Mouse (Mus musculus) bone marrow, adult 2 months (tissue): ENCODE measurements around the gene Nphs1.

Source experiments
- CTCF ChIP-seq: fragments of 200-500 bp; IDR thresholded peaks from 2 replicates; pipeline ENCODE4 v1.5.1; 2011; ENCODE audit warnings: low read length, control low read depth; ENCODE audit not compliant: control insufficient read depth, insufficient read depth
- POLR2A ChIP-seq: fragments of 200-500 bp; IDR thresholded peaks from 2 replicates; pipeline ENCODE4 v1.6.1; 2011; ENCODE audit warnings: low read depth, mild to moderate bottlenecking, control low read depth, low read length, borderline replicate concordance; ENCODE audit not compliant: control insufficient read depth

DNA sequence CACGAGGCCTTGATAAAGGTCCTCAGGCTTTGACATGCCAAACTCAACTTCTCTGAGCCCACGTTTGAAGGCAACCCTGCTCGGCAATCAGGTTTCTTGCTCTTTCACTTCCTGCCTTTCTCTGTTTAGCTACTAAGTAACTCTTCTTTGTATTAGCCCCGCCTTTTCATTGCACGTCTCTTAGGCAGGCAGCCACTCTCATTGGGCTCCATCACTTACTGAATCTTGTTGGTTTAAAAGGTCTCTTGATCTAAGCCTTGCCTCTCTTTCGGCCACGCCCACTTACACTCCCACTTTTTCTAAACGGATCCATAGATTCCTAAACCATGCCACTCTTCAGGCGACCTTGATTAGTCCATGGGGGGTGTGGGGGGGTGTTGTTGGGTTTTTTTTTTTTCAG, 14.4 kb upstream of the Nphs1 start:
- TF ChIP-seq CTCF (no peak), POLR2A (no peak)
